Mouse (Mus musculus): Measurements from ENCODE around the gene Mob1b. TPM values are rescaled to one million over a fixed set of nuclear protein-coding genes. Genes with fewer than 3 reads are reported as not detected.

Gene Mob1b
- total RNA-seq, 1 experiment: 10.9 TPM

GRCm38 (mm10) chr5:88782072-88782765, 61.6 kb downstream of the Mob1b start:
- Histone ChIP-seq H3K9me3 (ENCODE audit: control insufficient read depth, insufficient read depth, low read depth, low read length) (no peaks in the 10 kb centered on the region), H3K36me3 (ENCODE audit: control insufficient read depth, insufficient read depth, low read length, poor library complexity, severe bottlenecking) (peaks cover 10% of the 10 kb centered on the region), H3K4me3 (ENCODE audit: insufficient read depth in 1 of 2, low read depth in 1 of 2, low read length in 2 of 2, poor library complexity in 1 of 2, severe bottlenecking in 1 of 2) (no peak overlapping the region), H3K4me1 (ENCODE audit: control insufficient read depth in 2 of 2, insufficient read depth in 2 of 2, low read length in 2 of 2, poor library complexity in 1 of 2) (no peaks in the 10 kb centered on the region; a peak in 2 of 4 replicates), H3K9ac (ENCODE audit: insufficient read depth, low read depth, low read length, poor library complexity, severe bottlenecking) (no peak overlapping the region), H3K27ac (ENCODE audit: insufficient read depth, low read depth, low read length, poor library complexity, severe bottlenecking) (no peak overlapping the region)
- in situ Hi-C loops (cut with MboI; ENCODE audit: low sequenced_read_pairs in 2 of 2, unreplicated experiment in 2 of 2): loop anchor here in 1 of 2 experiments (25.0 kb wide), 1 partner anchor 605 kb away; no protein-coding TSS in a partner anchor
- TF ChIP-seq CHD2 (IDR thresholded peaks at IDR 0.05; ENCODE audit: low read depth, low read length) (no peak), ZC3H11A (IDR thresholded peaks at IDR 0.05; ENCODE audit: borderline replicate concordance, low read depth, low read length) (no peak), HCFC1 (IDR thresholded peaks at IDR 0.05; ENCODE audit: borderline replicate concordance, insufficient read depth, low read length) (no peak), ZNF384 (IDR thresholded peaks at IDR 0.05; ENCODE audit: low read depth, low read length) (no peak)
- DNase-seq (ENCODE audit: low read depth, low spot score): no peak

- H3K4me1 ChIP-seq (ENCODE audit: control insufficient read depth in 2 of 2, insufficient read depth in 2 of 2, low read length in 2 of 2, poor library complexity in 1 of 2): no peaks in the 10 kb centered on the region; a peak in 2 of 4 replicates
- peaks cover 8% of the 10 kb centered on the region for H3K36me3 ChIP-seq (ENCODE audit: control insufficient read depth, insufficient read depth, low read length, poor library complexity, severe bottlenecking)
- no peak for TF ChIP-seq HCFC1 (IDR thresholded peaks at IDR 0.05; ENCODE audit: borderline replicate concordance, insufficient read depth, low read length)
- no peak for TF ChIP-seq ZC3H11A (IDR thresholded peaks at IDR 0.05; ENCODE audit: borderline replicate concordance, low read depth, low read length)
- no peak for TF ChIP-seq MAFK (IDR thresholded peaks at IDR 0.05; ENCODE audit: insufficient read depth, low read depth, low read length)
- H3K27ac ChIP-seq (ENCODE audit: insufficient read depth, low read depth, low read length, poor library complexity, severe bottlenecking): no peak overlapping the region
- in situ Hi-C loops (cut with MboI; ENCODE audit: low sequenced_read_pairs in 2 of 2, unreplicated experiment in 2 of 2): loop anchor here in 1 of 2 experiments (25.0 kb wide), 1 partner anchor 602 kb away; no protein-coding TSS in a partner anchor
- H3K9ac ChIP-seq (ENCODE audit: insufficient read depth, low read depth, low read length, poor library complexity, severe bottlenecking): no peak overlapping the region
- DNase-seq (ENCODE audit: low read depth, low spot score): no peak
- H3K9me3 ChIP-seq (ENCODE audit: control insufficient read depth, insufficient read depth, low read depth, low read length): no peaks in the 10 kb centered on the region
- no peak overlapping the region for H3K4me3 ChIP-seq (ENCODE audit: insufficient read depth in 1 of 2, low read depth in 1 of 2, low read length in 2 of 2, poor library complexity in 1 of 2, severe bottlenecking in 1 of 2)
These were observed 64.4 kb downstream of the Mob1b start for GRCm38 (mm10) chr5:88785059-88785458.

- TF ChIP-seq CHD2 (IDR thresholded peaks at IDR 0.05; ENCODE audit: low read depth, low read length) (no peak), ZNF384 (IDR thresholded peaks at IDR 0.05; ENCODE audit: low read depth, low read length) (no peak), ZC3H11A (IDR thresholded peaks at IDR 0.05; ENCODE audit: borderline replicate concordance, low read depth, low read length) (no peak), HCFC1 (IDR thresholded peaks at IDR 0.05; ENCODE audit: borderline replicate concordance, insufficient read depth, low read length) (no peak), MAFK (IDR thresholded peaks at IDR 0.05; ENCODE audit: insufficient read depth, low read depth, low read length) (no peak)
- H3K27ac ChIP-seq (ENCODE audit: insufficient read depth, low read depth, low read length, poor library complexity, severe bottlenecking): no peak overlapping the region
- H3K36me3 ChIP-seq (ENCODE audit: control insufficient read depth, insufficient read depth, low read length, poor library complexity, severe bottlenecking): no peaks in the 10 kb centered on the region
- no peak for DNase-seq (ENCODE audit: low read depth, low spot score)
- H3K4me3 ChIP-seq (ENCODE audit: insufficient read depth in 1 of 2, low read depth in 1 of 2, low read length in 2 of 2, poor library complexity in 1 of 2, severe bottlenecking in 1 of 2): no peak overlapping the region
- in situ Hi-C loops (cut with MboI; ENCODE audit: low sequenced_read_pairs in 2 of 2, unreplicated experiment in 2 of 2): loop anchor here in 1 of 2 experiments (25.0 kb wide), 1 partner anchor 597 kb away; no protein-coding TSS in a partner anchor
- no peaks in the 10 kb centered on the region for H3K4me1 ChIP-seq (ENCODE audit: control insufficient read depth in 2 of 2, insufficient read depth in 2 of 2, low read length in 2 of 2, poor library complexity in 1 of 2)
- no peak overlapping the region for H3K9ac ChIP-seq (ENCODE audit: insufficient read depth, low read depth, low read length, poor library complexity, severe bottlenecking)
- H3K9me3 ChIP-seq (ENCODE audit: control insufficient read depth, insufficient read depth, low read depth, low read length): no peaks in the 10 kb centered on the region
These were observed 70.0 kb downstream of the Mob1b start for GRCm38 (mm10) chr5:88790675-88791074.

- Histone ChIP-seq H3K9me3 (ENCODE audit: control insufficient read depth, insufficient read depth, low read depth, low read length) (no peaks in the 10 kb centered on the region), H3K36me3 (ENCODE audit: control insufficient read depth, insufficient read depth, low read length, poor library complexity, severe bottlenecking) (no peaks in the 10 kb centered on the region), H3K4me3 (ENCODE audit: insufficient read depth in 1 of 2, low read depth in 1 of 2, low read length in 2 of 2, poor library complexity in 1 of 2, severe bottlenecking in 1 of 2) (no peak overlapping the region), H3K9ac (ENCODE audit: insufficient read depth, low read depth, low read length, poor library complexity, severe bottlenecking) (no peak overlapping the region), H3K27ac (ENCODE audit: insufficient read depth, low read depth, low read length, poor library complexity, severe bottlenecking) (no peak overlapping the region), H3K4me1 (ENCODE audit: control insufficient read depth in 2 of 2, insufficient read depth in 2 of 2, low read length in 2 of 2, poor library complexity in 1 of 2) (no peaks in the 10 kb centered on the region)
- in situ Hi-C loops (cut with MboI; ENCODE audit: low sequenced_read_pairs in 2 of 2, unreplicated experiment in 2 of 2): loop anchor here in 1 of 2 experiments (25.0 kb wide), 1 partner anchor 596 kb away; no protein-coding TSS in a partner anchor
- TF ChIP-seq HCFC1 (IDR thresholded peaks at IDR 0.05; ENCODE audit: borderline replicate concordance, insufficient read depth, low read length): no peak
- TF ChIP-seq CHD2 (IDR thresholded peaks at IDR 0.05; ENCODE audit: low read depth, low read length): no peak
- TF ChIP-seq ZNF384 (IDR thresholded peaks at IDR 0.05; ENCODE audit: low read depth, low read length): no peak
- TF ChIP-seq MAFK (IDR thresholded peaks at IDR 0.05; ENCODE audit: insufficient read depth, low read depth, low read length): no peak
- TF ChIP-seq ZC3H11A (IDR thresholded peaks at IDR 0.05; ENCODE audit: borderline replicate concordance, low read depth, low read length): peak; percentile 73; the same call in 1 of the 2 replicates
- DNase-seq (ENCODE audit: low read depth, low spot score): peak; percentile 41
These were observed 70.9 kb downstream of the Mob1b start for GRCm38 (mm10) chr5:88791256-88792245.

All from ES-E14 (cell line).